Mouse (Mus musculus): ENCODE results near the gene Krt31.

GRCm38 (mm10) chr11:100010682-100011081 lies 39.7 kb downstream of the Krt31 start:
- no peak for TF ChIP-seq CTCF (IDR thresholded peaks at IDR 0.05; ENCODE audit: low read depth)
- no peak for TF ChIP-seq EP300 (IDR thresholded peaks at IDR 0.05; ENCODE audit: low read depth)
